Mouse (Mus musculus) liver, embryonic 13.5 days (tissue): ENCODE data around the gene Carns1. TPM values are rescaled to one million over a fixed set of nuclear protein-coding genes. Genes with fewer than 3 reads are reported as not detected.

ENCODE experiments used
- ATAC-seq: fragments of 200-750 bp; cut with Nextera tagmentation; 2 replicates; pipeline ENCODE4 v1.8.0; 2017; ENCODE audit warnings: low read depth, mild to moderate bottlenecking, moderate number of reproducible peaks, moderate library complexity
- DNase-seq: peaks from one replicate; pipeline ENCODE4 v3.0.0; 2022
- H3K27ac ChIP-seq: fragments of 300-500 bp; sonication (generic); 2 replicates; pipeline ENCODE4 v1.5.1; 2015; ENCODE audit warnings: moderate library complexity, mild to moderate bottlenecking, inconsistent platforms
- H3K27me3 ChIP-seq: fragments of 300-500 bp; sonication (generic); 2 replicates; pipeline ENCODE4 v1.6.1; 2015; ENCODE audit warnings: mild to moderate bottlenecking, inconsistent platforms
- H3K36me3 ChIP-seq: fragments of 300-500 bp; sonication (generic); 2 replicates; pipeline ENCODE4 v1.6.1; 2015; ENCODE audit warnings: mild to moderate bottlenecking, inconsistent platforms
- H3K4me1 ChIP-seq: fragments of 300-500 bp; sonication (generic); replicated peaks from 2 replicates; pipeline ENCODE4 v1.6.1; 2015; ENCODE audit warnings: inconsistent platforms
- H3K4me2 ChIP-seq: fragments of 300-500 bp; sonication (generic); 2 replicates; pipeline ENCODE4 v1.6.1; 2015; ENCODE audit warnings: inconsistent platforms, mild to moderate bottlenecking, moderate library complexity
- H3K4me3 ChIP-seq: fragments of 300-500 bp; sonication (generic); replicated peaks from 2 replicates; pipeline ENCODE4 v1.5.1; 2015; ENCODE audit warnings: mild to moderate bottlenecking, inconsistent platforms
- H3K9ac ChIP-seq: fragments of 300-500 bp; sonication (generic); 2 replicates; pipeline ENCODE4 v1.6.1; 2015; ENCODE audit warnings: mild to moderate bottlenecking, inconsistent platforms
- H3K9me3 ChIP-seq: fragments of 300-500 bp; sonication (generic); replicated peaks from 2 replicates; pipeline ENCODE4 v1.6.1; 2016; ENCODE audit warnings: inconsistent platforms
- WGBS: fragments of 180-500 bp; shearing (Covaris S2); methylation state at CpG from one replicate; pipeline ENCODE4 v1.1.7; 2015; ENCODE audit not compliant: insufficient replicate concordance; 5-methylcytosine and 5-hydroxymethylcytosine counted together
- polyA plus RNA-seq: library from polyadenylated mRNA; unstranded; fragments of >200 nt; fragmentation: Nextera tagmentation; extraction: Ambion mirVana; gene quantifications from 2 replicates; pipeline ENCODE4 v1.2.1, GENCODE M21; 2015

Gene Carns1
- polyA plus RNA-seq, 1 experiment from 2014 or later: 0.43 TPM

- 0 out of 2 replicates have a peak, but pooled peaks have one; percentile 6 for ATAC-seq
- WGBS: under 1% methylated on average over 48 of the region's 81 CpGs
- H3K9me3 ChIP-seq: no peaks in the 10 kb centered on the region
- H3K4me1 ChIP-seq: peaks cover 54% of the 10 kb centered on the region
- H3K36me3 ChIP-seq: no peaks in the 10 kb centered on the region
- peak overlapping the region; percentile 67 for H3K9ac ChIP-seq
- H3K27ac ChIP-seq: peak overlapping the region; percentile 43
- peak overlapping the region; percentile 61 for H3K4me3 ChIP-seq
- H3K27me3 ChIP-seq: peaks cover 100% of the 10 kb centered on the region
- peak overlapping the region; percentile 74 for H3K4me2 ChIP-seq
- no peak for DNase-seq
Observed at GRCm38 (mm10) chr19:4214771-4215450, 39.6 kb upstream of the Carns1 start.

GRCm38 (mm10) chr19:4214071-4214770 lies 38.9 kb upstream of the Carns1 start, which contains the start of the genes Clcf1 and AC109138.7:
TSS of gene Clcf1 (plus strand) at chr19:4214238.
TSS of gene AC109138.7 (plus strand) at chr19:4214357.
- peak within 1 kb of the TSS; percentile 61 for H3K4me3 ChIP-seq
- ATAC-seq: peak; percentile 16; the same call in 1 of the 2 replicates
- peak within 1 kb of the TSS; percentile 67 for H3K9ac ChIP-seq
- H3K4me2 ChIP-seq: peak within 1 kb of the TSS; percentile 74
- H3K4me1 ChIP-seq: peaks cover 47% of the 10 kb centered on the region
- H3K36me3 ChIP-seq: no peaks in the 10 kb centered on the region
- H3K27me3 ChIP-seq: peaks cover 99% of the 10 kb centered on the region
- H3K27ac ChIP-seq: peak within 1 kb of the TSS; percentile 43
- no peak for DNase-seq
- WGBS: 1% methylated on average over 43 of the region's 49 CpGs
- no peaks in the 10 kb centered on the region for H3K9me3 ChIP-seq

GRCm38 (mm10) chr19:4213524-4213974 lies 38.3 kb upstream of the Carns1 start:
- Histone ChIP-seq H3K9me3 (no peaks in the 10 kb centered on the region), H3K4me3 (peak overlapping the region; percentile 61), H3K4me2 (peak overlapping the region; percentile 74), H3K4me1 (peaks cover 48% of the 10 kb centered on the region), H3K27me3 (peaks cover 99% of the 10 kb centered on the region), H3K27ac (no peak overlapping the region), H3K9ac (0 out of 2 replicates have a peak overlapping the region, but pooled peaks have one; percentile 67), H3K36me3 (no peaks in the 10 kb centered on the region)
- no peak for DNase-seq
- ATAC-seq: no peak
- WGBS: 4% methylated on average over 9 of the region's 9 CpGs

GRCm38 (mm10) chr19:4211891-4212588 lies 36.8 kb upstream of the Carns1 start:
- H3K27me3 ChIP-seq: peaks cover 95% of the 10 kb centered on the region
- H3K27ac ChIP-seq: no peak overlapping the region
- ATAC-seq (no peak), DNase-seq (no peak)
- no peak overlapping the region for H3K9ac ChIP-seq
- H3K4me1 ChIP-seq: peaks cover 42% of the 10 kb centered on the region
- 28% methylated on average over 4 of the region's 4 CpGs for WGBS
- no peak overlapping the region for H3K4me3 ChIP-seq
- no peaks in the 10 kb centered on the region for H3K9me3 ChIP-seq
- H3K36me3 ChIP-seq: no peaks in the 10 kb centered on the region
- no peak overlapping the region for H3K4me2 ChIP-seq

GRCm38 (mm10) chr19:4208563-4208962 lies 33.3 kb upstream of the Carns1 start:
- 58% methylated on average over 5 of the region's 5 CpGs for WGBS
- DNase-seq (no peak), ATAC-seq (no peak)
- no peak overlapping the region for H3K27ac ChIP-seq
- H3K9ac ChIP-seq: no peak overlapping the region
- no peaks in the 10 kb centered on the region for H3K36me3 ChIP-seq
- H3K27me3 ChIP-seq: peaks cover 93% of the 10 kb centered on the region
- peaks cover 13% of the 10 kb centered on the region for H3K4me1 ChIP-seq
- H3K4me3 ChIP-seq: no peak overlapping the region
- H3K4me2 ChIP-seq: no peak overlapping the region
- no peaks in the 10 kb centered on the region for H3K9me3 ChIP-seq

- WGBS: 5% methylated on average over 2 of the region's 2 CpGs
- H3K4me3 ChIP-seq: no peak overlapping the region
- peaks cover 81% of the 10 kb centered on the region for H3K27me3 ChIP-seq
- no peak overlapping the region for H3K9ac ChIP-seq
- H3K4me2 ChIP-seq: no peak overlapping the region
- no peaks in the 10 kb centered on the region for H3K9me3 ChIP-seq
- no peaks in the 10 kb centered on the region for H3K36me3 ChIP-seq
- H3K4me1 ChIP-seq: peaks cover 18% of the 10 kb centered on the region
- peak; percentile 52; the same call in 1 of the 2 replicates for ATAC-seq
- DNase-seq: peak; percentile 50
- no peak overlapping the region for H3K27ac ChIP-seq
Observed at GRCm38 (mm10) chr19:4206971-4207370, 31.7 kb upstream of the Carns1 start.

- Histone ChIP-seq H3K36me3 (peaks cover 6% of the 10 kb centered on the region), H3K4me2 (no peak overlapping the region), H3K4me3 (no peak overlapping the region), H3K9me3 (no peaks in the 10 kb centered on the region), H3K9ac (no peak overlapping the region), H3K4me1 (peaks cover 33% of the 10 kb centered on the region), H3K27me3 (peaks cover 60% of the 10 kb centered on the region), H3K27ac (no peak overlapping the region)
- no peak for ATAC-seq
- WGBS: 49% methylated on average over 4 of the region's 4 CpGs
- no peak for DNase-seq
Observed at GRCm38 (mm10) chr19:4204889-4205288, 29.6 kb upstream of the Carns1 start.

GRCm38 (mm10) chr19:4203604-4204326 lies 28.5 kb upstream of the Carns1 start:
- no peak for DNase-seq
- no peak overlapping the region for H3K27ac ChIP-seq

GRCm38 (mm10) chr19:4203148-4203547 lies 27.9 kb upstream of the Carns1 start:
- ATAC-seq (no peak), DNase-seq (no peak)
- peaks cover 40% of the 10 kb centered on the region for H3K4me1 ChIP-seq
- no peak overlapping the region for H3K9ac ChIP-seq
- H3K27ac ChIP-seq: 0 out of 2 replicates have a peak overlapping the region, but pooled peaks have one; percentile 6
- peaks cover 45% of the 10 kb centered on the region for H3K27me3 ChIP-seq
- no peak overlapping the region for H3K4me2 ChIP-seq
- no peaks in the 10 kb centered on the region for H3K9me3 ChIP-seq
- no peak overlapping the region for H3K4me3 ChIP-seq
- 39% methylated on average over 3 of the region's 3 CpGs for WGBS
- H3K36me3 ChIP-seq: peaks cover 22% of the 10 kb centered on the region

More at GRCm38 (mm10) chr19:4203604-4204326, 28.5 kb upstream of the Carns1 start:
- Histone ChIP-seq H3K9me3 (no peaks in the 10 kb centered on the region), H3K4me3 (no peak overlapping the region), H3K9ac (no peak overlapping the region), H3K27me3 (peaks cover 50% of the 10 kb centered on the region), H3K36me3 (peaks cover 16% of the 10 kb centered on the region), H3K4me2 (no peak overlapping the region), H3K4me1 (peaks cover 44% of the 10 kb centered on the region)
- no peak for ATAC-seq
- WGBS: 19% methylated on average over 13 of the region's 13 CpGs

GRCm38 (mm10) chr19:4202149-4202548 lies 26.9 kb upstream of the Carns1 start:
- peaks cover 49% of the 10 kb centered on the region for H3K4me1 ChIP-seq
- H3K9ac ChIP-seq: peak overlapping the region; percentile 72
- H3K4me2 ChIP-seq: peak overlapping the region; percentile 89
- peak overlapping the region; percentile 76 for H3K4me3 ChIP-seq
- DNase-seq (no peak), ATAC-seq (no peak)
- no peaks in the 10 kb centered on the region for H3K9me3 ChIP-seq
- H3K36me3 ChIP-seq: peaks cover 32% of the 10 kb centered on the region
- peaks cover 38% of the 10 kb centered on the region for H3K27me3 ChIP-seq
- WGBS: 39% methylated on average over 7 of the region's 7 CpGs
- peak overlapping the region; percentile 60; the same call in 1 of the 2 replicates for H3K27ac ChIP-seq
